Mouse (Mus musculus) heart, embryonic 16.5 days (tissue): ENCODE data around the gene Sdhc. TPM values are rescaled to one million over a fixed set of nuclear protein-coding genes. Genes with fewer than 3 reads are reported as not detected.
A peak's percentile ranks its signal among the peaks of the same experiment; 100 is the strongest.

Experiments
- ATAC-seq: fragments of 200-750 bp; cut with Nextera tagmentation; replicated peaks from 2 replicates; pipeline ENCODE4 v1.8.0; 2017; ENCODE audit warnings: moderate number of reproducible peaks; ENCODE audit not compliant: insufficient read depth, low FRiP score; ENCODE audit errors: extremely low read depth
- H3K27ac ChIP-seq: fragments of 300-500 bp; sonication (generic); 2 replicates; pipeline ENCODE4 v1.5.1; 2014; ENCODE audit warnings: mild to moderate bottlenecking, low read length, control low read depth, moderate library complexity
- H3K27me3 ChIP-seq: fragments of 300-500 bp; sonication (generic); 2 replicates; pipeline ENCODE4 v1.6.1; 2014; ENCODE audit warnings: low read length, mixed read lengths; ENCODE audit not compliant: control insufficient read depth, insufficient read depth
- H3K36me3 ChIP-seq: fragments of 300-500 bp; sonication (generic); 2 replicates; pipeline ENCODE4 v1.6.1; 2014; ENCODE audit not compliant: control insufficient read depth, insufficient read depth
- H3K4me1 ChIP-seq: fragments of 300-500 bp; sonication (generic); 2 replicates; pipeline ENCODE4 v1.6.1; 2014; ENCODE audit warnings: low read length, mixed read lengths; ENCODE audit not compliant: control insufficient read depth, insufficient read depth
- H3K4me2 ChIP-seq: fragments of 300-500 bp; sonication (generic); 2 replicates; pipeline ENCODE4 v1.6.1; 2014; ENCODE audit warnings: low read depth, mild to moderate bottlenecking, control low read depth, low read length
- H3K4me3 ChIP-seq: fragments of 300-500 bp; sonication (generic); 2 replicates; pipeline ENCODE4 v1.5.1; 2014; ENCODE audit warnings: mild to moderate bottlenecking, control low read depth, low read length
- H3K9ac ChIP-seq: fragments of 300-500 bp; sonication (generic); 2 replicates; pipeline ENCODE4 v1.6.1; 2014; ENCODE audit warnings: low read length, control low read depth
- H3K9me3 ChIP-seq: fragments of 300-500 bp; sonication (generic); replicated peaks from 2 replicates; pipeline ENCODE4 v1.6.1; 2016; ENCODE audit warnings: low read length; ENCODE audit not compliant: control insufficient read depth
- WGBS: fragments of 180-500 bp; shearing (Covaris S2); extraction: QIAGEN DNeasy Blood & Tissue Kit; methylation state at CpG from one replicate; pipeline ENCODE4 v1.1.7; 2014; 5-methylcytosine and 5-hydroxymethylcytosine counted together
- polyA plus RNA-seq: library from polyadenylated mRNA; unstranded; fragments of >200 nt; fragmentation: Nextera tagmentation; extraction: Ambion mirVana; gene quantifications from 2 replicates; pipeline ENCODE4 v1.2.1, GENCODE M21; 2015

Gene Sdhc
- polyA plus RNA-seq, 1 experiment from 2014 or later: 622 TPM

GRCm38 (mm10) chr1:171172779-171173178 lies 22.4 kb upstream of the Sdhc start:
- ATAC-seq: no peak
- no peaks in the 10 kb centered on the region for H3K9me3 ChIP-seq
- 83% methylated on average over 8 of the region's 8 CpGs for WGBS

GRCm38 (mm10) chr1:171171138-171171537 lies 20.7 kb upstream of the Sdhc start:
- Histone ChIP-seq H3K4me3 (no peak overlapping the region), H3K9me3 (no peaks in the 10 kb centered on the region), H3K9ac (no peak overlapping the region), H3K27me3 (no peaks in the 10 kb centered on the region), H3K27ac (peak overlapping the region; percentile 89), H3K4me1 (peaks cover 5% of the 10 kb centered on the region), H3K36me3 (no peaks in the 10 kb centered on the region), H3K4me2 (peak overlapping the region; percentile 29; the same call in 1 of the 2 replicates)
- peak; percentile 80 for ATAC-seq
- 22% methylated on average over 3 of the region's 3 CpGs for WGBS

More at GRCm38 (mm10) chr1:171172779-171173178, 22.4 kb upstream of the Sdhc start:
- Histone ChIP-seq H3K4me2 (no peak overlapping the region), H3K27me3 (no peaks in the 10 kb centered on the region), H3K27ac (no peak overlapping the region), H3K4me1 (peaks cover 5% of the 10 kb centered on the region), H3K9ac (no peak overlapping the region), H3K36me3 (no peaks in the 10 kb centered on the region), H3K4me3 (no peak overlapping the region)

DNA sequence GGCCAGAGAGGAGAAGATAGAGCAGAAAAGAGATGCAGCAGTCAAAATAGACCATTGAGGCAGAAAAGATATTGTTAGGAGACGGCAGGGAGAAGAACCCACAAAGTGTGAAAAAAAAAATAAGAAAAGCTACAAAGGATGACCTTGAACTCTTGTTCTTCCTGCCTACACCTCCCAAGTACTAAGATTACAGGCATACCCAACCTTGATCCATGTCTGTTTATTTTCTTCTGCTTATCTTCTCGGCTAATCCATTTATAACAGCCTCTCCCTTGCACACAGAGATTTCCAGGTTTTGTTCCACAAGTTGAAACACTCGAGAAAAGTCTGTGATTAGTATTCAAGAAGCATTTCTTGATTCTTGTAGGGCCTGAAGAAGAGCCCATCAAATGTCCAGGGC lies 19.5 kb upstream of the Sdhc start:
- H3K27ac ChIP-seq: peak overlapping the region; percentile 30; the same call in 1 of the 2 replicates
- H3K9ac ChIP-seq: no peak overlapping the region
- H3K4me3 ChIP-seq: no peak overlapping the region
- no peaks in the 10 kb centered on the region for H3K27me3 ChIP-seq
- H3K4me2 ChIP-seq: no peak overlapping the region
- peaks cover 5% of the 10 kb centered on the region for H3K4me1 ChIP-seq
- ATAC-seq: no peak
- WGBS: 49% methylated on average over 3 of the region's 3 CpGs
- H3K9me3 ChIP-seq: no peaks in the 10 kb centered on the region
- no peaks in the 10 kb centered on the region for H3K36me3 ChIP-seq

- H3K27me3 ChIP-seq: no peaks in the 10 kb centered on the region
- 82% methylated on average over 12 of the region's 12 CpGs for WGBS
- ATAC-seq: no peak
- H3K36me3 ChIP-seq: no peaks in the 10 kb centered on the region
- H3K4me1 ChIP-seq: peaks cover 8% of the 10 kb centered on the region
- no peaks in the 10 kb centered on the region for H3K9me3 ChIP-seq
- no peak overlapping the region for H3K9ac ChIP-seq
- H3K27ac ChIP-seq: no peak overlapping the region
- H3K4me3 ChIP-seq: no peak overlapping the region
- H3K4me2 ChIP-seq: no peak overlapping the region
Measured at GRCm38 (mm10) chr1:171168906-171169305, 18.5 kb upstream of the Sdhc start.

DNA sequence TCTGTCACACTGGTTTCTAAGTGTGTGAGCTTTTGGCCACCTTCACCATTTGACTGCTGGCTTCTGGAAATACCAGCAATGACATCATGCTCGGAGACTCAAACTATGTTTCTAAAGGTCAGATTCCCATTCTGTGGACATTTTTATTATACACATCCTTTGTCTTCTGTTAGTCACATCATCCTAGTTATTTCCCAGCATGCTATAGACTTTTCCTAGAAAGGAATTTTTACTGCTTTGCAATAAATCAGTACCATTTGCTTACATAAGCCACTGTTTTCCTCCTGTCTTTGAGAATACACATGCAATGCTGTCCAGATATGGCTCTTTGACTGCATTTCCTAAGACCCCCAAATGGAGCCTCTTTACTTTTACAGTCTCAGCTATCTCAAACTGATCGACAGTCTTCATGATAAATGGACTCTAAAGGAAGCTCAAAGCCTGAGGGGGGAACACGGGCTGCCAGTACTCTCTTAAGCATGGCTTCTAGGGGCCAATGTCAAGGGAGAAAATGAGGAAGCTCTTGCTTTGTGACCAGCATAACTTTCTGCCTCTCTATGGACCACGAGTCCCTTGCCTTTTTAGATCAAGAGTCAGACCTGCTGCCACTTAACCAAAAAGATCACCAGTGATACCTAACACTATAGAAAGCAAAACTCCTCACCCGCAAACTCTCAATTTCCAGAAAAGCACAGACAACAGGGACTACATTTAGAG lies 15.4 kb upstream of the Sdhc start:
- H3K4me2 ChIP-seq: no peak overlapping the region
- no peak for ATAC-seq
- no peaks in the 10 kb centered on the region for H3K36me3 ChIP-seq
- WGBS: 55% methylated on average over 5 of the region's 5 CpGs
- no peaks in the 10 kb centered on the region for H3K27me3 ChIP-seq
- no peak overlapping the region for H3K4me3 ChIP-seq
- no peak overlapping the region for H3K9ac ChIP-seq
- no peak overlapping the region for H3K27ac ChIP-seq
- H3K9me3 ChIP-seq: no peaks in the 10 kb centered on the region
- peaks cover 2% of the 10 kb centered on the region; the same call in 1 of the 2 replicates for H3K4me1 ChIP-seq

DNA sequence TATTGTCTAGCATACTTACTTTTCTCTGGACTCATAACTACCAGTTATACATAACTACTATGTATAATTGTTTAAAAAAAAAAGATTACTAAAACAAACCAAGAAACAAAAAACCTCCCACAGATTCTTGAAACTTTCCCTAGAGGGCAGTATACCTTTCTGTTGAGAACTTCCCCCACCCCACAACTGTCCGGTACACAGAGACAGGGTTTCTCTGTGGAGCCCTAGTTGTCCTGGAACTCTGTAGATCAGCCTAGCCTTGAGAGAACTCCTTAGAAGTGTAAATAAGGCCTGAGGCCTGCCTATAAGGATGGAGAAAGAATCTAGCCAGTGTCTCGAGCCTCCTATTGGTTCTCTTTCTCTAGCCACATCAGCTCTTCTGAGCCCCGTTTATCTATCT lies 13.9 kb upstream of the Sdhc start:
- peaks cover 7% of the 10 kb centered on the region; the same call in 1 of the 2 replicates for H3K4me1 ChIP-seq
- peak; percentile 64; the same call in 1 of the 2 replicates for ATAC-seq
- H3K4me3 ChIP-seq: no peak overlapping the region
- H3K4me2 ChIP-seq: no peak overlapping the region
- no peaks in the 10 kb centered on the region for H3K9me3 ChIP-seq
- H3K9ac ChIP-seq: no peak overlapping the region
- no peak overlapping the region for H3K27ac ChIP-seq
- 31% methylated on average over 3 of the region's 3 CpGs for WGBS
- H3K27me3 ChIP-seq: peaks cover 3% of the 10 kb centered on the region; the same call in 1 of the 2 replicates
- H3K36me3 ChIP-seq: no peaks in the 10 kb centered on the region

DNA sequence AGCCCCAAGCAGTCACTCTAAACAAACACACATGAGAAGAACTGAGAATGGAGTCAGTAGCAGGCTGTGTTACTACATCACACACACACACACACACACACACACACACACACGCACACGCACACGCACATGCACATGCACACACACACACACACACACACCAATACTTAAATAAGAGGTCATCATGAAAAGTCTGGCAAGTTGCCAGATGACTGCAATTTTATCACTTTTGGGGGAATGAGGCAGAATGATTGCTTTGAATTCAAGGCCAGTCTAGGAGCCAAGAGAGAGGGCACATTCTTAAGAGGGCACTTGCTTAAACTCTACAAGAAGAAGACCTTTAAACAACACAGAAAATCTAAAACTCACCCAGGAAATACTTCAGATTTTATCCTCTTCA lies 12.1 kb upstream of the Sdhc start:
- no peaks in the 10 kb centered on the region for H3K9me3 ChIP-seq
- peaks cover 9% of the 10 kb centered on the region; the same call in 1 of the 2 replicates for H3K27me3 ChIP-seq
- no peak overlapping the region for H3K4me2 ChIP-seq
- WGBS: 93% methylated on average over 3 of the region's 3 CpGs
- H3K4me3 ChIP-seq: no peak overlapping the region
- no peak overlapping the region for H3K9ac ChIP-seq
- no peak for ATAC-seq
- H3K27ac ChIP-seq: no peak overlapping the region
- peaks cover 7% of the 10 kb centered on the region; the same call in 1 of the 2 replicates for H3K4me1 ChIP-seq
- no peaks in the 10 kb centered on the region for H3K36me3 ChIP-seq

- peaks cover 19% of the 10 kb centered on the region for H3K27me3 ChIP-seq
- H3K9me3 ChIP-seq: no peaks in the 10 kb centered on the region
- whole genome bisulfite sequencing: 3% methylated on average over 15 of the region's 15 CpGs
- H3K4me3 ChIP-seq: peak overlapping the region; percentile 25
- H3K4me1 ChIP-seq: peaks cover 7% of the 10 kb centered on the region; the same call in 1 of the 2 replicates
- ATAC-seq: peak; percentile 61; the same call in 1 of the 2 replicates
- H3K9ac ChIP-seq: no peak overlapping the region
- H3K27ac ChIP-seq: no peak overlapping the region
- H3K4me2 ChIP-seq: peak overlapping the region; percentile 50
- H3K36me3 ChIP-seq: no peaks in the 10 kb centered on the region
Measured at GRCm38 (mm10) chr1:171159485-171159975, 9.1 kb upstream of the Sdhc start.

GRCm38 (mm10) chr1:171157965-171158364 lies 7.6 kb upstream of the Sdhc start:
- no peak for ATAC-seq
- H3K4me3 ChIP-seq: no peak overlapping the region
- H3K9me3 ChIP-seq: no peaks in the 10 kb centered on the region
- no peaks in the 10 kb centered on the region for H3K36me3 ChIP-seq
- peaks cover 5% of the 10 kb centered on the region; the same call in 1 of the 2 replicates for H3K4me1 ChIP-seq
- no peak overlapping the region for H3K4me2 ChIP-seq
- peaks cover 19% of the 10 kb centered on the region for H3K27me3 ChIP-seq
- H3K9ac ChIP-seq: no peak overlapping the region
- H3K27ac ChIP-seq: no peak overlapping the region
